Mouse (Mus musculus): ENCODE results near the gene Loxl4. TPM values are rescaled to one million over a fixed set of nuclear protein-coding genes. Genes with fewer than 3 reads are reported as not detected.
A peak's percentile ranks its signal among the peaks of the same experiment; 100 is the strongest.

The Loxl4 gene
- 0.04 TPM in 2 replicates for polyA plus RNA-seq (2012; rRNA removed)

- DNase-seq (ENCODE audit: extremely low spot score in 1 of 2, low spot score in 1 of 2), result no peak
Observed at GRCm38 (mm10) chr19:42612654-42613053, at the start of gene Loxl4. Gene Loxl4, minus strand, starts transcription at chr19:42612813.

DNA sequence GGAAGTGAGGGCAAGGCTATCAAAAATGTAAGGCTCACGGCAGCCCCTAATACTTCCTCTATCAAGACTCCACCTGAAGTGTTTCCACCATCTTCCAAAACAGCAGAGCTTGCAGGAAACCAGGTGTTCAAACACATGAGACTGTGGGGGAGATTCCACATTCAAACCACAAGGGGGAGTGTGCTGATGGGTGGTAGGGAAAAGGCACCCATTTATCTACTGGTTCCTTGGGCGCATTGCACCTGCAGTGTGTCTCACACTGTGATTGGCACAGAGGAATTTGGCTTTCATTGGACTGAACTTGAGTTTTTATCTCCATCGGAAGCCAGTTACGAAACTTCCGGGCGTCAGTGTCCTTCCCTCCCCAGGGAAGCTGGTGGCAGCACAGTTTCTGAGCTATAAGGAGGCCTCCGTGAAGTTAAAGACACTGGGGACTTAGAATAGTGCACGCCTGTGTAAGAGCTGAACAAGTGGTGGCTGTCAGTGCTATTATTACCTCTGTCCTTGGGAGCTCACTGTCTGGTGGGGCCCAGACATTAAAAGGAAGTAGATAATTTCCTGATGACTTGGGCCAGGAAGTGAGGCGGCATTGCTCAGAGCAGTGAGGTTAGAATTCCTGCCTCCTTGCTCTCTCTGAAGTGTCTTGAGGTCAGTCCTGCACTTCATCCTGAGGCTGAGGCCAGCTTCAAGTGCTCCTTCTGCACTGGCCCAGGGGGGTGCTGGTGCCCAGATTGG, 49.0 kb upstream of the Loxl4 start:
- DNase-seq (ENCODE audit: extremely low spot score in 1 of 2, low spot score in 1 of 2), result peak in 1 of 2 experiments; percentile 23

DNA sequence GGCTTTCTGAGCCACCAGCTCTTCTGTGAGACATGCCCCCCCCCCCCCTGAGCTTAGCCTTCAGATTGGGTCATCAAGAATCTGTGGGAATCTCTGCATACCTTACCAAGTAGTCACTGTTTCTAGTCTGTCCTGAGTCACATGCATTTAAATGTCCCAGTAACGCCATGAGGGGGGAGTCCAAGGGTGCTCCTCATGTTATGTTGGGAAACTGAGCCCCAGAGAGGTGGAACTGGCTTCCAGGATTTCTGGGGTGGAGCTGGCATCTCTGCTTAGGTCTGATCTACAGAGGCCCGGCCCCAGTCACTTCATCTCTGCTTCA, 47.6 kb upstream of the Loxl4 start:
- DNase-seq (ENCODE audit: extremely low spot score in 1 of 2, low spot score in 1 of 2), result no peak

GRCm38 (mm10) chr19:42659354-42660243, 47.0 kb upstream of the Loxl4 start:
- DNase-seq (ENCODE audit: extremely low spot score in 1 of 2, low spot score in 1 of 2), result peak; percentile 66

- no peak for DNase-seq (ENCODE audit: extremely low spot score in 1 of 2, low spot score in 1 of 2)
Observed at GRCm38 (mm10) chr19:42658435-42659135, 46.0 kb upstream of the Loxl4 start.

DNA sequence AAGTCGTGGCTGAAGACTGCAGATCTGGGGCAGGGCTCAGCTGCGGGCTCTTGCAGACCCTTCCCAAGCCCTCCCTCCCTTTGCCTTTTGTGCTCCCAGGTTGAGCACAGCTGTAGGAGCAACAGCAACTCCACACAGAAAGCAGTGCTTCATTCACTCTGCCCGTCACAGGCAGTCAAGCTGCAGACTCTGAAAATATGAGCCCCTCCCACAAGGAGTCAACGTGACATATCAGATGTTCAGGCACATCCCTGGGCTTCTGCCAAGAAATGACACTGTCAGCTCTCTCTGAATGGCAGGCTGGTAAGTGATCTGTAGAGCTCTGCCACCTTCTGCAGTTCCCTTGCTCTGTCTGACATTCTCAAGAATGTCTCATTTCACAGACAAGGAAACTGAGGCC, 45.2 kb upstream of the Loxl4 start:
- peak in 1 of 2 experiments; percentile 43 for DNase-seq (ENCODE audit: extremely low spot score in 1 of 2, low spot score in 1 of 2)

- no peak for DNase-seq (ENCODE audit: extremely low spot score in 1 of 2, low spot score in 1 of 2)
Observed at GRCm38 (mm10) chr19:42657306-42657705, 44.7 kb upstream of the Loxl4 start.

GRCm38 (mm10) chr19:42655006-42655405, 42.4 kb upstream of the Loxl4 start:
- DNase-seq (ENCODE audit: extremely low spot score in 1 of 2, low spot score in 1 of 2), result peak; percentile 23 to 82

DNA sequence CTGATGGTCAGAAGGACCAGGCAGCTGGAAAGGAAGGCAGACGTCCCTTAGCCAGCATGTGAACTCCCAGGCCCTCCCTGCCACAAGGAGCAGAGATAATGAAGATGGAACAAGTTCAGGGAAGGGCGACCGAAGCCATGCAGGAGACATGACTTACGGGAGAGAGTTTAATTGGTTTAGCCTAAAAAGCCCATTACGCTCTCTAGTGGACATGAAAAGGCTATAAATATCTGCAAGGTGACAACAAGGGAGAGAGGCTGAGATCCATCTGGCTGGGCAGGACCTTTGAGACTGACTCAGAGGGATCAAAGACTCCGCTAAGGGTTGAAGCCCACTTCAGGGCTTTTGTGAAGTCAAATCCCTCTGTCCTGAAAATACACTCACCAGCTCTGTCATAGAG, 40.5 kb upstream of the Loxl4 start:
- no peak for DNase-seq (ENCODE audit: extremely low spot score in 1 of 2, low spot score in 1 of 2)

DNA sequence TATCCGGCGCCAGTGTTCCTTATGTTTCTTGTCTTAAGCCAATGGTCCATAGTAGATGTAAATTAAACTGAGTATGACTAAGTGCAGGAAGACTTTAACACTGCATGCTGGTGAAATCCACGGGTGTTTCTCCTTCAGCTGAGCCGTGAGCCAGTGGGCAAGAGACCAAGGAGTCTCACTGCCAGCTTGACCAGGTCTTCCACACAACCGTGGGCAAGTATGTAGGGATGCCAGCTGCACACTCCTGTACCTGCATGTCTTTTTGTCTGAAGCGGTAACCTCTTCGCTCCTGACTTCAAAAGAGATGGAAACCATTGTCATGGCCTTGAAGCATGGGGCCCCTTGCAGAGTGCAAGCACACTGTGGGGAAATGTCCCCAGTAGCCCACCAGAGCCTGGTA, 39.8 kb upstream of the Loxl4 start:
- DNase-seq (ENCODE audit: extremely low spot score in 1 of 2, low spot score in 1 of 2), result no peak

DNA sequence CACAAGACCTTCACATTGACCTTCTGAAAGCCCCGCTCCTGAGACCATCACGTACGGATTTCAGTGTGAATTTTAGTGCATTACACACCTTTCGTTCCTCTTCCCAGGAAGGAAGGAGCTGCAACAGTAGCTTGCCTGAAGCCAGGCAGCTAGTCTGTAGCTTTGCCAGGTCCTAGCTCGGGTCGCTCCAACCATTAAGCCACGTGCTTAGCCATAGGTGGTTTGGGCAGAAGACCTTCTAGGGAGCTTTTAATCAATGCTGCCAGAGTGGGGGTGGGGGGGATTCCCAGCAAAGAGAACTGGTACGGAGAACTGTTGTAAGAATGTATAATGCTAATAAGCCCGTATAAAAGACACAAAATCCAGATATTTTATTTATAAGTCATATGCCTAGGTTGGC, 27.6 kb upstream of the Loxl4 start:
- no peak for DNase-seq (ENCODE audit: extremely low spot score in 1 of 2, low spot score in 1 of 2)

DNA sequence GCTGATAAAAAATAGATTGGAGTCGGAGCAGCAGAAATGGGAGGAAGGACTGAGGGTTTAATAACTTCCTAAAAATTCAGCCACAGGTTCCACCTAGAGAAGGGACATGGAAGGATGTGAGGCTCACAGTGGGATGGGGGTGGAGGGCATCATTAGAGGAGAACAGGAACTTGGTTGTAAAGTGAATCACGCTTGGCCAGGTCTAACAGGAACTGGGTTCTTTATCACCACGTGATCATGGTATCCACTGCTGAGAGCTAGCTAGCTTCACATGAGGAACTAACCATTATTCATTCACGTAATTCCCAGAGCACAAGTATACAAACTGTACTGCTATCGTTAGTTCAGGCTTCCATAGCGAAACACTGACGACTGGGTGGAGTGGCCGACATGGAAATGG, 26.9 kb upstream of the Loxl4 start:
- no peak for DNase-seq (ENCODE audit: extremely low spot score in 1 of 2, low spot score in 1 of 2)

DNA sequence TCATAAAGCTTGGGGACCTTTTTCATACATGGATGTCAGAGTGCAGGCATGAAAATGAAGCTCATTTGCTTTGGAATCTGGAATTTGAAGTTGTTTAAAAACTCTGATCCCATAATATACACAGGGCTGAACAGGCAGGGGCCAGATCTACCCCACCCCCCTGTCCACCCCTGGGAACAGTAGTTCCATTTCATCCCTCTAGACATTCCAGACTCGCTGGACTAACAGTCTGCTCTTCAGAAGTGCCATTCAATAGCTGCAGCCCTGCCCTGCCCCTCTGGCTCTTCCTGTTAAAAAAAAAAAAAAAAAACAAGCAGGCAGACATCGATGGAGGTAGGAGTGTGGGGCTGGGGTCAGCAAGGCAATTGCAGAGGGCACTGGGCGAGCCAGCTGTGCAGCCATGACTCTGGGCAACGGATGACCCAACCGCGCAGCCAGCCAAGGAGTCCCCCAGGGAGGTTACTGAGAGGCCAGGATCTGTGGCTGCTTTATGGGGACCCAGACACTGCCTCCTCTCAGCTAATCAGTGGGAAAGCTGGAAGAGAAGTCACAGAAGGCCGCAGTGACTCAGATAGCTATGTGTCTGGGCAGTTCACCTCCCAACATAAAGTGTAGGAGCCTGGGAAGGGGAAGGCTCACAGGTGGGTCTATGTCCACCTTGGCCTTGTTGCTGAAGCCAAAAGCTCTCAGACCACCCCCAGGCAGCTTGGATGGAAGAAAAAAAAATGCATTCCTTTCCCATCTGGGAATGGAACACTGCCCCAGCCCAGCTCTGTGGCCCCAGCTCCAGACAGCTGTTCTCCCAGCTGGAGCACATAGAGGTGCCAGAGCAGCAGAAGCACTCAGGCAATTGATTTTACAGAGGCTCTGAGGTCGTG, 26.2 kb upstream of the Loxl4 start:
- DNase-seq (ENCODE audit: extremely low spot score in 1 of 2, low spot score in 1 of 2), result no peak

GRCm38 (mm10) chr19:42636631-42637030, 24.0 kb upstream of the Loxl4 start:
- DNase-seq (ENCODE audit: extremely low spot score in 1 of 2, low spot score in 1 of 2), result no peak

DNA sequence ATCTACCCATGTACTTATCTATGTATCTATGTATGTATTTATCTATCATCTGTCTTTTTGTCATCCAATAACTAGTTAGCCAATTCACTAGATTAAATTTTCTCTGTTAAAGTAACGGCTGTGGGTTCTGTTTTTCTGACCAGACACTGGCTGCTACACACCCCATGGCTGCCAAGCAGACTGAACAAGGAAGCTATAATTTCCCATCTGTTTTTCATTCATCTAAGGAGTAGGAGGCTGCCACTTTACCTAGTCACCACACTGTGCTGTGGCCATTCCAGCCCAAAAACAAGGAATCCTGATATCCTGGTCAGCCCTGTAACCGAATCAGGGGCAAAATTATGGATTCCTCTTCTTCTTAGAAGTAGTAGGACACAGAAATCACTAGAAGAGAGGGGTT, 21.0 kb upstream of the Loxl4 start:
- DNase-seq (ENCODE audit: extremely low spot score in 1 of 2, low spot score in 1 of 2), result no peak

GRCm38 (mm10) chr19:42632301-42632700, 19.7 kb upstream of the Loxl4 start:
- DNase-seq (ENCODE audit: extremely low spot score in 1 of 2, low spot score in 1 of 2), result no peak

DNA sequence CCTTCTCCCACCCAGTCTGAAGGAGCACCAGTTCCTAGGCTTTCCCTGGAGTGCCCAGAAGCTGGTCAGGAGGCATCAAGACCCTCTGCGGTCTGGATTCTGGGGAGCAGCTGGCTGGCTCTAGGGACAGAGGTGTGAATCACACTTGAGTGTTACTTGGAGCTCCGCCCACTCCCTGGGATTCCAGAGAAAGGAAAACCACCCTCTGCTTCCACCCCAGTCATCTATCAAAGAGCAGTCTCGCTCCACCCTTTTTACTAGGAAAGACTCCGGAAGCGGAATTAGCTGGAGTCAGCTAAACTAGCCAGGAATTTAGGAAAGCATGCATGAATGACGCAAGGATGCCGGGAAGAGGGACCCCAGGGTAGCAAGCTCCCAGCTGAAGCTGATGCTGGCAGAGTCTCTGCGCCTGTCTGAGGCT, 18.9 kb upstream of the Loxl4 start:
- peak in 1 of 2 experiments; percentile 52 for DNase-seq (ENCODE audit: extremely low spot score in 1 of 2, low spot score in 1 of 2)

DNA sequence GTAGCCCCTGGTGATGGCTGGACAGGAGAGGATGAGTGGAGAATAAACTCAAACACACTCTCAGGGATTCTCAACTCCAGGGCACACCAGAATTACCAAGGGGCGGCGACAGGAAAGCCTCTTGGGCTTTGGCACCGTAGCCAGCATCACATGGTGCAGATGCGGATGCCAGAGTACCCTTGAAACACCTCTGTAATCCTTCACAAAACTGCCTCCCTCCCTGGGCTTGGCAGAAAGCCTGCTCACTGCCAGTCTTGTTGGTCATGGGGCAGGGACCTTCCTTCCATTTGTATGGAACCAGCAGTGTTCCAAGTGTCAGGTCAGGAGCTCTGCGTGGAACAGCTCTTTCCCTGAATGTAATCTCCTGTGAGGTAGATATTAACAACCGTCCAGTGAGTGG, 15.5 kb upstream of the Loxl4 start:
- DNase-seq (ENCODE audit: extremely low spot score in 1 of 2, low spot score in 1 of 2), result no peak

DNA sequence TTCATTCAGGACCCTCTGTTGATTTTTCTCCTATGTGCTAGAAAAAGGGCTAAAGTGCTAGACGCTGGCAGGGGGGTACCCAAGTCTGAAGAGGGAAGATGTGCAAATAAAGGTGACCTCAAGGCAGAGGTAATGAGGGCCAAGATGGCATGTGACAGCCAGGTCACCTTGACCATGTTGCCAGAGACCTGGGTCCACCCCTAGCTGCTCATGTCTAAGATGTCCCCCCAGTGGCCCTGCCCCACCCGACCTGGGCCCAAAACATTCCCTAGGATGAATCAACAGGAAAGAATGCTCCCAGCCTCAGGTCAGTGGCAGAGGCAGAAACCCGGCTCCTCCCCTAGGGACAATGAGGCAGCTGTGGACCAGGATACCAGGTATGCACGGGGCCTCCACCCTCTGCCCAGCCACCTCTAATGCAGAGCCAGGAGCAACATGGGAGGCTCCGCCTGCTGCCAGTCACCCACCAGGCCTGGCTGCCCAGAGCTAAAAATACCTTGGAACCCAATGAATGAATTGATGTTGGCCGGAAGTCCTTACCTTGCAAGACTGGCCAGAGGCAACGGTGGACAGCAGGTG, 1.1 kb upstream of the Loxl4 start:
- DNase-seq (ENCODE audit: extremely low spot score in 1 of 2, low spot score in 1 of 2), result no peak

DNA sequence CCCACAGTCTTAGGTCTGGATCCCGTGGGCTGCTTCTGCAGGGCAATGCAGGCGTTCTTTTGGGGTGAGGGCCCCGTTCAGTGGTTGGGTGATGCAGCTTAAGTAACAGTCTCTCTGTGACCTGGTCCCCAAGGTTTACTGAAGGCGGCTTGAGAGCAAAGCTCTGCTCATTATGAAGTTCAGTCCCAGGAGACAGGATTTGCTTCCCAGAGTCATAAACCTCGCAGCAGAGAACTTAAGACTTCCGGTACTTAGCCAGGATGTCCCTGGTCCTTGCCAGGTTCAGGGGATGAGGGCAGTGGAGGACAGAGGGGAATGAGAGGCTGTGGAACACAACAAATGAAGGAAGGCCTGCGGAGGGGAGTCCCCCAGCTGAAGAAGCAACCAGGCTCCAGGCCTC, 503 bp upstream of the Loxl4 start:
- DNase-seq (ENCODE audit: extremely low spot score in 1 of 2, low spot score in 1 of 2), result no peak
